22 mouse cellular contexts compared by ENCODE assay signal in the genomic region with DNA sequence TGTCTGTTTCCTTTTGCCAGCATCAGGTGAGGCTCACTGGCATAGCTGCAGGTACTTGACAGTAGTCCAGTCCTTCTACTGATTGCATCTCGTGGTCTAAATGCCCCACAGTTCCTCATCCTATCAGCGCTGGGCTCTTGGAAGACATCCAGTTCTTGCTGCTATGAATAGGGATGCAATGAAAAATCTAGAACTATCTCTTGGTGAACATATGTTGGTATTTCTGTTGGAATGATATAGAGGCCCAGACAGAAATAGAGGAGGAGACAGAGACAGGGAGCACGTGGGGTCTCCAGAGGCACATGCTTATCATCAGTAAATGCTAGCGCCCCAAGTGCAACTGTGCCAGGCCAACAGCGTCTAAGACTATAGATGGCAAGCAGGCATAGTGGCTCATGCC.
DNase-seq lines count a peak whose midpoint lies in the region; ATAC-seq and TF ChIP-seq lines count a peak whose summit lies in the region.
"Had no signal": no experiment of that assay in that cellular context is flagged by ENCODE, and none has a peak within 500 bp of the region (broad histone marks: within the 10 kb centered on the region; RNA-seq: fewer than 3 reads in every experiment).

No protein-coding gene starts in this region.

- H3K4me1 ChIP-seq in forebrain, postnatal 0 days (ENCODE audit: insufficient read depth) = peaks cover 6% of the 10 kb centered on the region
- peaks cover 3% of the 10 kb centered on the region; the same call in 1 of the 2 replicates for H3K4me1 ChIP-seq in forebrain, embryonic 14.5 days (ENCODE audit: control insufficient read depth, insufficient read depth, low read length)
- H3K4me1 ChIP-seq in heart, adult 2 months (ENCODE audit: control insufficient read depth, insufficient read depth, low read length) = peaks cover 9% of the 10 kb centered on the region
- H3K4me1 ChIP-seq: forebrain, embryonic 13.5 days; midbrain, embryonic 12.5 days had no signal

- no peak for TF ChIP-seq EP300 in heart, adult 2 months (IDR thresholded peaks at IDR 0.05; ENCODE audit: insufficient read depth, low read depth, low read length)

- no peak for TF ChIP-seq CTCF in forebrain, postnatal 0 days (IDR thresholded peaks at IDR 0.05; ENCODE audit: low read depth)
- TF ChIP-seq CTCF in left cerebral cortex, adult 2 months (IDR thresholded peaks at IDR 0.05) = no peak
- TF ChIP-seq CTCF in heart, adult 2 months (IDR thresholded peaks at IDR 0.05) = no peak

- no peak overlapping the region for H3K4me3 ChIP-seq in forebrain, postnatal 0 days (ENCODE audit: low read depth, low read length)
- no peak overlapping the region for H3K4me3 ChIP-seq in forebrain, embryonic 14.5 days (ENCODE audit: low read depth, low read length)
- no peak overlapping the region for H3K4me3 ChIP-seq in left cerebral cortex, adult 2 months
- no peak overlapping the region for H3K4me3 ChIP-seq in heart, adult 2 months
- H3K4me3 ChIP-seq: embryonic facial prominence, embryonic 10.5 days; forebrain, embryonic 13.5 days; hindbrain, embryonic 15.5 days; kidney, embryonic 15.5 days; midbrain, embryonic 12.5 days; neural tube, embryonic 13.5 days had no signal

- H3K9ac ChIP-seq in forebrain, postnatal 0 days = no peak overlapping the region
- H3K9ac ChIP-seq in forebrain, embryonic 14.5 days (ENCODE audit: low read length) = no peak overlapping the region
- H3K9ac ChIP-seq in heart, adult 2 months (ENCODE audit: low read depth, low read length) = no peak overlapping the region
- H3K9ac ChIP-seq: forebrain, embryonic 13.5 days; hindbrain, embryonic 15.5 days; kidney, embryonic 15.5 days; midbrain, embryonic 12.5 days; neural tube, embryonic 13.5 days had no signal

- WGBS in forebrain, postnatal 0 days = 74% methylated on average over 5 of the region's 5 CpGs
- WGBS in forebrain, embryonic 14.5 days = 84% methylated on average over 5 of the region's 5 CpGs
- WGBS in heart, adult 2 months = 49% methylated on average over 5 of the region's 5 CpGs

- intact Hi-C loops in left cerebral cortex, adult 2 months (cut with DNase I) = loop anchor here (5.0 kb wide), 1 partner anchor 85 kb away; no protein-coding TSS in a partner anchor
- intact Hi-C loops in heart, adult 2 months (cut with DNase I) = loop anchor here (5.0 kb wide), 2 partner anchors 35 to 245 kb away; no protein-coding TSS in a partner anchor
- intact Hi-C loops in heart, postnatal 36 days (cut with DNase I) = no loop called here

- H3K4me2 ChIP-seq in forebrain, postnatal 0 days (ENCODE audit: low read depth) = no peak overlapping the region
- no peak overlapping the region for H3K4me2 ChIP-seq in forebrain, embryonic 14.5 days (ENCODE audit: low read length)
- H3K4me2 ChIP-seq: forebrain, embryonic 13.5 days; hindbrain, embryonic 15.5 days; kidney, embryonic 15.5 days; midbrain, embryonic 12.5 days; neural tube, embryonic 13.5 days had no signal

- ATAC-seq in forebrain, postnatal 0 days = 0 out of 2 replicates have a peak, but pooled peaks have one; percentile 32
- ATAC-seq in forebrain, embryonic 14.5 days = no peak
- ATAC-seq: activated CD4-positive, CD25-positive, alpha-beta regulatory T cell, adult 4 months; forebrain, embryonic 13.5 days; intestine, embryonic 16.5 days; Patski had no signal

- no peak for TF ChIP-seq POLR2A in heart, adult 2 months (IDR thresholded peaks at IDR 0.05; ENCODE audit: insufficient read depth, low read depth, low read length)

- DNase-seq in forebrain, postnatal 0 days = no peak
- no peak for DNase-seq in forebrain, embryonic 14.5 days (ENCODE audit: low spot score)
- DNase-seq in left cerebral cortex, adult 2 months (ENCODE audit: extremely low spot score in 1 of 2, low spot score in 2 of 2) = no peak
- no peak for DNase-seq in left cerebral cortex, adult 11 months (ENCODE audit: low spot score)
- DNase-seq in cerebellum, postnatal 14 days = peak; percentile 66 to 67
- DNase-seq in right cerebral cortex, postnatal 36 days (ENCODE audit: low spot score in 2 of 2) = peak; percentile 18 to 19
- DNase-seq in heart, adult 2 months = no peak
- no peak for DNase-seq in heart, postnatal 36 days
- DNase-seq: adrenal gland, postnatal 36 days; heart, adult 11 months; lung, adult 18-20 months; lung, postnatal 36 days; thymus, adult 2 months had no signal

- no peaks in the 10 kb centered on the region for H3K36me3 ChIP-seq in forebrain, postnatal 0 days (ENCODE audit: insufficient read depth)
- no peaks in the 10 kb centered on the region for H3K36me3 ChIP-seq in forebrain, embryonic 14.5 days (ENCODE audit: control insufficient read depth, insufficient read depth, low read length)
- H3K36me3 ChIP-seq in heart, adult 2 months (ENCODE audit: control insufficient read depth, insufficient read depth, low read length) = no peaks in the 10 kb centered on the region
- H3K36me3 ChIP-seq: embryonic facial prominence, embryonic 10.5 days; hindbrain, embryonic 15.5 days; kidney, embryonic 15.5 days; midbrain, embryonic 12.5 days; neural tube, embryonic 13.5 days had no signal

- H3K27ac ChIP-seq in forebrain, postnatal 0 days (ENCODE audit: low read depth, low read length) = no peak overlapping the region
- no peak overlapping the region for H3K27ac ChIP-seq in forebrain, embryonic 14.5 days (ENCODE audit: low read depth, low read length)
- peak overlapping the region; percentile 1; the same call in 1 of the 2 replicates for H3K27ac ChIP-seq in left cerebral cortex, adult 2 months
- H3K27ac ChIP-seq in heart, adult 2 months = no peak overlapping the region
- H3K27ac ChIP-seq: embryonic facial prominence, embryonic 10.5 days; forebrain, embryonic 13.5 days; hindbrain, embryonic 15.5 days; kidney, embryonic 15.5 days; midbrain, embryonic 12.5 days; neural tube, embryonic 13.5 days had no signal

- H3K79me2 ChIP-seq in heart, adult 2 months (replicated peaks; ENCODE audit: control insufficient read depth, insufficient read depth, low read length) = no peaks in the 10 kb centered on the region

- H3K9me3 ChIP-seq in forebrain, postnatal 0 days (ENCODE audit: low read length) = no peaks in the 10 kb centered on the region
- H3K9me3 ChIP-seq in forebrain, embryonic 14.5 days (replicated peaks; ENCODE audit: control insufficient read depth, low read length) = no peaks in the 10 kb centered on the region
- H3K9me3 ChIP-seq: embryonic facial prominence, embryonic 10.5 days; forebrain, embryonic 13.5 days; hindbrain, embryonic 15.5 days; kidney, embryonic 15.5 days; midbrain, embryonic 12.5 days; neural tube, embryonic 13.5 days had no signal

- H3K27me3 ChIP-seq in forebrain, postnatal 0 days (ENCODE audit: insufficient read depth, low read length) = no peaks in the 10 kb centered on the region
- no peaks in the 10 kb centered on the region for H3K27me3 ChIP-seq in forebrain, embryonic 14.5 days (replicated peaks; ENCODE audit: control insufficient read depth, insufficient read depth, low read length)
- H3K27me3 ChIP-seq in heart, adult 2 months (ENCODE audit: control insufficient read depth, insufficient read depth, low read length) = no peaks in the 10 kb centered on the region
- H3K27me3 ChIP-seq: forebrain, embryonic 13.5 days; hindbrain, embryonic 15.5 days; kidney, embryonic 15.5 days; midbrain, embryonic 12.5 days; neural tube, embryonic 13.5 days; Patski had no signal

Comparison
In these comparisons a context has a peak if more than half of its experiments do, and no peak if none do; other contexts are left out.
1. DNase-seq: peak in cerebellum, postnatal 14 days (2 of 2) and right cerebral cortex, postnatal 36 days (2 of 2); none in forebrain, postnatal 0 days (single experiment), forebrain, embryonic 14.5 days (single experiment), left cerebral cortex, adult 2 months (0 of 2), left cerebral cortex, adult 11 months (single experiment), heart, adult 2 months (0 of 2) and heart, postnatal 36 days (0 of 2).